Mouse (Mus musculus) liver, embryonic 11.5 days (tissue): ENCODE data around the gene Cadm2. TPM values are rescaled to one million over a fixed set of nuclear protein-coding genes. Genes with fewer than 3 reads are reported as not detected.

ENCODE experiments used
- ATAC-seq: fragments of 200-750 bp; cut with Nextera tagmentation; replicated peaks from 2 replicates; pipeline ENCODE4 v1.8.0; 2017; ENCODE audit warnings: moderate number of reproducible peaks, mild to moderate bottlenecking, moderate TSS enrichment, moderate library complexity; ENCODE audit not compliant: low FRiP score
- DNase-seq: peaks from one replicate; pipeline ENCODE4 v3.0.0-alpha.2; 2017; ENCODE audit warnings: low spot score
- H3K27ac ChIP-seq: fragments of 300-500 bp; sonication (generic); 2 replicates; pipeline ENCODE4 v1.5.1; 2014; ENCODE audit warnings: mild to moderate bottlenecking, low read depth, low read length, control low read depth
- H3K27me3 ChIP-seq: fragments of 300-500 bp; sonication (generic); replicated peaks from 2 replicates; pipeline ENCODE4 v1.6.1; 2014; ENCODE audit warnings: low read length, mixed read lengths; ENCODE audit not compliant: control insufficient read depth, insufficient read depth
- H3K36me3 ChIP-seq: fragments of 300-500 bp; sonication (generic); 2 replicates; pipeline ENCODE4 v1.6.1; 2014; ENCODE audit warnings: mild to moderate bottlenecking, low read length, moderate library complexity, mixed read lengths; ENCODE audit not compliant: control insufficient read depth, insufficient read depth
- H3K4me1 ChIP-seq: fragments of 300-500 bp; sonication (generic); replicated peaks from 2 replicates; pipeline ENCODE4 v1.6.1; 2014; ENCODE audit warnings: low read length, mixed read lengths; ENCODE audit not compliant: control insufficient read depth, insufficient read depth
- H3K4me2 ChIP-seq: fragments of 300-500 bp; sonication (generic); 2 replicates; pipeline ENCODE4 v1.6.1; 2014; ENCODE audit warnings: mild to moderate bottlenecking, control low read depth, moderate library complexity
- H3K4me3 ChIP-seq: fragments of 300-500 bp; sonication (generic); 2 replicates; pipeline ENCODE4 v1.5.1; 2014; ENCODE audit warnings: low read depth, low read length, control low read depth
- H3K9ac ChIP-seq: fragments of 300-500 bp; sonication (generic); 2 replicates; pipeline ENCODE4 v1.6.1; 2014; ENCODE audit warnings: low read depth, low read length, control low read depth
- H3K9me3 ChIP-seq: fragments of 300-500 bp; sonication (generic); 2 replicates; pipeline ENCODE4 v1.6.1; 2016; ENCODE audit warnings: low read length, inconsistent platforms, mixed read lengths; ENCODE audit not compliant: control insufficient read depth
- WGBS: fragments of 180-500 bp; shearing (Covaris S2); extraction: QIAGEN DNeasy Blood & Tissue Kit; methylation state at CpG from one replicate; pipeline ENCODE4 v1.1.7; 2014; 5-methylcytosine and 5-hydroxymethylcytosine counted together
- polyA plus RNA-seq: library from polyadenylated mRNA; unstranded; fragments of >200 nt; fragmentation: Nextera tagmentation; extraction: Ambion mirVana; gene quantifications from 2 replicates; pipeline ENCODE4 v1.2.1, GENCODE M21; 2014

Gene Cadm2
- polyA plus RNA-seq, 1 experiment from 2014 or later, result 0.52 TPM

DNA sequence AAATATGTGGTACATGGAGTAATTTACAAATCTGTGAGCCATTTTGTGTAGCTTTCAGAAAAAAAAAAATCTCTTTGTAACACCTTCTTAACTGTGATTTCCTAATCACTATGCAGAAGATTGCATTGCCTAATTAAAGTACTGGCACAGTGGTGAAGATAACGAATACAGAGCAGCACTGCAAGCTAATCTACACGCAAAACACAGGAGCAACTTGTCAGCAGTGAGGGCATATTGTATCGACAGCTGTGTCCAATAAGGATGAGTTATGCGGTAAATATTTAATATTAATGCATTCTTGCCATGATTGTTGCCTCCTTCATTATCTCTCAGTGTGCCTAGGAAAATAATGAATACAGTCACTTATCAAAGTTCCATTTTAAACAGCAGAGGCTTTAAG, 445.3 kb downstream of the Cadm2 start:
- WGBS, result 69% methylated on average over 4 of the region's 4 CpGs
- H3K9me3 ChIP-seq, result no peaks in the 10 kb centered on the region
- DNase-seq (no peak), ATAC-seq (no peak)
- H3K27ac ChIP-seq, result no peak overlapping the region
- H3K27me3 ChIP-seq, result no peaks in the 10 kb centered on the region
- no peak overlapping the region for H3K4me3 ChIP-seq
- no peak overlapping the region for H3K4me2 ChIP-seq
- no peaks in the 10 kb centered on the region for H3K4me1 ChIP-seq
- no peaks in the 10 kb centered on the region for H3K36me3 ChIP-seq
- H3K9ac ChIP-seq, result no peak overlapping the region

DNA sequence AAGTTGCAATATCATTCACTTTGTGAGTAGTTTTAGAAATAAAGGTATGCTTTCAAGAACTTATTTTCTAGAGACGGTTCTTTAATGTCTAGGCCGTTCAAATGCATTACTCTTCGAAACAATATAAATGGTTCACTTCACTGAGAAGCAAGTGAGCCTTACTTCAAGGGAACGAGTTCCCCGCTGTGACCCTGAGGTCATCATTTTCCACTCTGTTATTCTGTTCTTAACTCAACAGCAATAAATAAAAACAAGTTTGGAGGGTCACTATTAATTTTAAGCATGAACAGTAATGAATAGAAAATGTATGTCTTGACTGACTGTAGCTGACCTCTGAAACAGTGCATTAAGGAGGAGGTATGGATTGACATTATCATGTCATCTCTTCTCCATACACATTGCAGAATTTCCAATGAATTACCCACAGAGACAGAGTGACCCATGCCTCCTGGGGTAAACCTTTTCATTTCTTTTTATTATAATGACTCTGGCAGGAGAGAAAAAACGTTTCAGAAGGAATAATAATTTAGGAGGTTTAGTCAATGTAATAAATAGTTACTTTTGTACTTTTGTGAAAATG, 458.4 kb downstream of the Cadm2 start:
- Histone ChIP-seq H3K27me3 (no peaks in the 10 kb centered on the region), H3K27ac (no peak overlapping the region), H3K36me3 (no peaks in the 10 kb centered on the region), H3K9me3 (no peaks in the 10 kb centered on the region), H3K4me2 (no peak overlapping the region), H3K9ac (no peak overlapping the region), H3K4me3 (no peak overlapping the region), H3K4me1 (no peaks in the 10 kb centered on the region)
- DNase-seq, result no peak
- no peak for ATAC-seq
- WGBS, result 73% methylated on average over 6 of the region's 6 CpGs

DNA sequence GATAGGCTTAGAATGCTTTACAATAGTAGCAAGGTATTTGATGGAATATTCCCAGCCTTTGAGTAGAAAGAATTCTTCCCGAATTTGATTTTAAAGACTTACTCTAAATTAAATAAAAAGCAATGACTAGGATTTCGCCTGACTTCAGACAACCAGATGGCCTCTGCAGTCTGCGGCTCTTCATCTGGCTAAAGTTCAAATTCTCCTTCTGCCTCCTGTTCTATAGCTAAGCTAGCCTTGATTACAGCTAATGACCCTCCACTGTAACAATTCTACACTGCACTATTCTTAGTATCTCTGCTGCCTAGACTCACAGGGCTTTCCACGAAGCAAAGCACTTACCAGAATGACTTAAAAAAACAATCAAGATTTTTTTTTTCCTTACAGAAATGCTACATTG, 495.9 kb downstream of the Cadm2 start:
- Histone ChIP-seq H3K4me3 (no peak overlapping the region), H3K27ac (no peak overlapping the region), H3K9ac (no peak overlapping the region), H3K27me3 (no peaks in the 10 kb centered on the region), H3K36me3 (no peaks in the 10 kb centered on the region), H3K4me1 (no peaks in the 10 kb centered on the region), H3K9me3 (no peaks in the 10 kb centered on the region), H3K4me2 (no peak overlapping the region)
- no peak for ATAC-seq
- 81% methylated on average over 4 of the region's 4 CpGs for WGBS
- DNase-seq, result no peak

DNA sequence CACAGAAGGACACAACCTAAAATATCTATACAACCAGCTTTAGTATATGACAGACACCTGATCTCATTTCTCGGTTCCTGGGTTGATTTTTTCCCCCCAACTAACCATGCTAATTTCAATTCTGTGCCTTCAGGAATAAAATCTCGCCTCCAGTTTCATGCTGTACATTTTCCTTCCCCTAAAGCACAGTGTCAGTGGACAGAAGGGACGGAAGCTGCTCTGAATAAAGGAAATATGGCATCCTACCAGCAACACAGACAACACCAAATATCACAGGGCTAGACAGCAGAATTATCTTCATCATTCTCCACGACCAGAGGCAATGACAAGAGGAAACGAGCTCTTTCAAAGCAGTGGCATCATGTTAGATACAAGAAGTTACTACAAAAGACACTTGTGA, 498.2 kb downstream of the Cadm2 start:
- H3K9ac ChIP-seq, result no peak overlapping the region
- H3K4me3 ChIP-seq, result no peak overlapping the region
- no peaks in the 10 kb centered on the region for H3K4me1 ChIP-seq
- WGBS, result 70% methylated on average over 5 of the region's 5 CpGs
- DNase-seq (no peak), ATAC-seq (no peak)
- no peaks in the 10 kb centered on the region for H3K36me3 ChIP-seq
- H3K27me3 ChIP-seq, result no peaks in the 10 kb centered on the region
- H3K9me3 ChIP-seq, result no peaks in the 10 kb centered on the region
- H3K4me2 ChIP-seq, result no peak overlapping the region
- H3K27ac ChIP-seq, result no peak overlapping the region

DNA sequence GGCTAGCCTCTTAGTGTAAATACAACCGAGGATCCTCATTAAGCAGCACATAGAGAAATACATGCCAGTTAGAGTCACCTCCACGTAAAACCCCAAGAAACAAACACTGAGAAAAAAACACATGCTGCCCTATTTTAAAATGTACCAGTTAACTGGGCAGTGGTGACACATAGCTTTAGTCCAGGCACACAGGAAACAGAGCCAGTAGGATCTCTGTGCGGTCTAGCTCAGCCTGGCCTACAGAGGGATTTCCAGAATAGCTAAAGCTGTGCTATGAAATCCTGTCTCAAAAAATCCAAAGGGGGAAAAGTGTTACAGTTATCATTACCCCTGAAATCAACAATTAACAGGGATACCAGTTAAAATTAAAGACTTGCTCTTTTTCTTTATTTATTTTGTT, 498.9 kb downstream of the Cadm2 start:
- no peak overlapping the region for H3K27ac ChIP-seq
- H3K27me3 ChIP-seq, result no peaks in the 10 kb centered on the region
- H3K4me1 ChIP-seq, result no peaks in the 10 kb centered on the region
- no peaks in the 10 kb centered on the region for H3K36me3 ChIP-seq
- no peak overlapping the region for H3K4me3 ChIP-seq
- DNase-seq, result no peak
- no peak for ATAC-seq
- WGBS, result 79% methylated on average over 3 of the region's 3 CpGs
- no peaks in the 10 kb centered on the region for H3K9me3 ChIP-seq
- no peak overlapping the region for H3K9ac ChIP-seq
- no peak overlapping the region for H3K4me2 ChIP-seq

DNA sequence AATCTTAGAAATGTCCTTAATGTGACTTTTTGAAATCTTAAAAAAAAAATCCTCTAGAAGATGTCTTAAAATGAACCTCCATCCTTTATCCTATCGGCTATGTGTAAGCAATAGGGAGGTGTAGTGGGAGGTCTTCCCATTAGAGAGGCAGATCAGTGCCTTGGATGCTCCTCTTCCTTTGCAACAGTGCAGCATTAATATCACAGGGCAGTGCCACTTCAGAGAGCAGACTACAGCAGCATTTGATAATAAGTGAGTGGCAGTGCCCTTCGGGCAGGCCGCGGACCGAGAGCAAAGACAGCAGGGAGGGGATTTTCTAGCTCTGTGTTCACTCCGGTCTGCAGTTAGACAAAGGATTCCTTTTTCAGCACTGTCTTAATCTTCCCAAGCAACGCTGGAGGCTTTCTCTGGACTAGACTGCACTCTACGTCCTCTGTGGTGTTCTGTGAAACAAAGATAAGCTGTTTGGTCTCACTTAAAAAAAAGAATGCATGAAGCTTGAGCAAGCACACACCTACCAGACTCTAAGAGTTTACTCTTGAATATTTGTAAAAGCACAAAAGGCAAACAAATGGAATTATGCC, 514.1 kb downstream of the Cadm2 start:
- DNase-seq (no peak), ATAC-seq (0 out of 2 replicates have a peak, but pooled peaks have one; percentile 34)
- Histone ChIP-seq H3K36me3 (no peaks in the 10 kb centered on the region), H3K4me2 (no peak overlapping the region), H3K27ac (no peak overlapping the region), H3K9ac (no peak overlapping the region), H3K9me3 (no peaks in the 10 kb centered on the region), H3K4me3 (no peak overlapping the region), H3K4me1 (no peaks in the 10 kb centered on the region), H3K27me3 (no peaks in the 10 kb centered on the region)
- WGBS, result 66% methylated on average over 8 of the region's 8 CpGs

DNA sequence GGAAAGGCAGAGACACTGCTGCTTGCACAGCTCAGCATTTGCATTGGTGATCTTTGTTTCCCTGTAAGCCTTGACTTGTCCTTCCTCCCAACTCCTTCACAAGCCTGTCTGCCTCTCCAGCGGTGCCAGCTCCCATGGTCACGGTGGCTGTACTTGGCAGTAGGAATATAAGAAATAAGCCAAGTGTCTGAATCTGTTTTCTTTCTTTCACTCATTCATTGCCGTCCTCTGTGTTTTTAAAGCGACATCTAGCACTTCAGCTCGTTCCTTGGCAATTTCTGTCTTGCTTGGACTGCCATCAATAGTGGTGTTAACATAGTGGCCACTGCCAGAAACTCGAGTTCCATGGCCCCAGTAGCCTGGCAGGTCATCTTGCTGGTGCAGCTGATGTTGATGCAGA, 524.0 kb downstream of the Cadm2 start:
- H3K27ac ChIP-seq, result no peak overlapping the region
- ATAC-seq, result no peak
- H3K36me3 ChIP-seq, result no peaks in the 10 kb centered on the region
- WGBS, result 73% methylated on average over 6 of the region's 6 CpGs
- H3K9ac ChIP-seq, result no peak overlapping the region
- no peaks in the 10 kb centered on the region for H3K9me3 ChIP-seq
- H3K4me1 ChIP-seq, result no peaks in the 10 kb centered on the region
- DNase-seq, result no peak
- H3K4me2 ChIP-seq, result no peak overlapping the region
- H3K4me3 ChIP-seq, result no peak overlapping the region
- no peaks in the 10 kb centered on the region for H3K27me3 ChIP-seq

DNA sequence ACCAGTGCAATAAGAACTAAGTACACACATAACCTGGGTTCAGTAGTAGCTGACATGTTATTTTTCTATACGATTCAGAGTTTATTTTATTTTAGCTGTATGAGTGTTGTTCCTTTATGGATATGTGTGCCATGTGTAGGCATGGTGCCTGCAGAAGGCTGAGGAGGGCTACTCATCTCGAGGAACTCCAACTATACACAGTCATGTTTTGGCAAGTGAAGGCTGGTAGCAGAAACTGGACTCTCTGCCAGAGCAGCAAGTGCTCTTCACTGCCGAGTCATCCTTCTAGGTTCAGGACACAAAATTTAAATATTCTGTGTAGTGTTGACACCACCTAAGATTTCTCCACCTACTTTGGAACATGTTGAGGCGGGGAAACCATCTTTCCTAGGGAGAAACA, 524.8 kb downstream of the Cadm2 start:
- no peak for ATAC-seq
- Histone ChIP-seq H3K4me3 (no peak overlapping the region), H3K27ac (no peak overlapping the region), H3K4me2 (no peak overlapping the region), H3K36me3 (no peaks in the 10 kb centered on the region), H3K9me3 (no peaks in the 10 kb centered on the region), H3K4me1 (no peaks in the 10 kb centered on the region), H3K27me3 (no peaks in the 10 kb centered on the region), H3K9ac (no peak overlapping the region)
- WGBS, result 78% methylated on average over 4 of the region's 4 CpGs
- no peak for DNase-seq

DNA sequence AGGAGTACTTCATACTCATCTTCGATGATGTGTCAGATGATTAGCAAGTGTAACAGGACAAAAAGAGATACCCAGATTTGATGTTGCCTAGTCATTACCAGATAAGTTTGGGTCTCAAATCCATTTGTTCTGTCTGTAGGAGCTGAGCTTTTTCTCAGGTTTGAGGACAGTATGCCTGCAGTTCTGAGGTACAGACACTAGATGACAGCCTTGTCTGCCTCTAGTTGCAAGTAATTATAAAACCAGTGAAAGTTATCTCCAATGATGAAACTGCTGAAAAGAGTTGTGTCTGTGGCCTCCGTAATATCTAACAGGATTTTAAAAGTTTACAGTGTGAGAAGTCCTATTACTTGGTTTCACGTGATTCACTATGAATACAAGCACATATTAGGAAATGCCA, 531.0 kb downstream of the Cadm2 start:
- DNase-seq (no peak), ATAC-seq (no peak)
- no peak overlapping the region for H3K4me2 ChIP-seq
- no peaks in the 10 kb centered on the region for H3K36me3 ChIP-seq
- 69% methylated on average over 3 of the region's 3 CpGs for WGBS
- H3K4me1 ChIP-seq, result no peaks in the 10 kb centered on the region
- H3K9ac ChIP-seq, result no peak overlapping the region
- H3K4me3 ChIP-seq, result no peak overlapping the region
- no peak overlapping the region for H3K27ac ChIP-seq
- H3K9me3 ChIP-seq, result no peaks in the 10 kb centered on the region
- H3K27me3 ChIP-seq, result no peaks in the 10 kb centered on the region
